Mouse (Mus musculus): ENCODE data around the gene Spop.

GRCm38 (mm10) chr11:95507785-95508184 lies 93.9 kb downstream of the Spop start:
- TF ChIP-seq EP300 (optimal IDR thresholded peaks at IDR 0.05) (no peak), CTCF (IDR thresholded peaks at IDR 0.05; ENCODE audit: low read depth) (no peak)
